Comparison of ENCODE assay signal across 11 mouse cellular contexts in genomic region chr12:82191686-82192085, GRCm38 (mm10).
"Had no signal": no experiment of that assay in that cellular context is flagged by ENCODE, and none has a peak within 500 bp of the region (broad histone marks: within the 10 kb centered on the region; RNA-seq: fewer than 3 reads in every experiment).

No protein-coding gene starts in this region.

- ATAC-seq: midbrain, embryonic 16.5 days had no signal

- H3K4me2 ChIP-seq: limb, embryonic 13.5 days; liver, embryonic 15.5 days; lung, embryonic 14.5 days; midbrain, embryonic 12.5 days; neural tube, embryonic 13.5 days had no signal

- H3K27me3 ChIP-seq: limb, embryonic 13.5 days; liver, embryonic 15.5 days; midbrain, embryonic 12.5 days; neural tube, embryonic 13.5 days had no signal

- DNase-seq: left cerebral cortex, postnatal 4 days; lung, embryonic 14.5 days; lung, postnatal 10 days; lung, postnatal 4 days; thymus, adult 2 months; thymus, postnatal 25 days had no signal

- H3K4me3 ChIP-seq: limb, embryonic 13.5 days; liver, embryonic 15.5 days; midbrain, embryonic 12.5 days; neural tube, embryonic 13.5 days had no signal

- H3K27ac ChIP-seq: limb, embryonic 13.5 days; liver, embryonic 15.5 days; midbrain, embryonic 12.5 days; neural tube, embryonic 13.5 days had no signal

- H3K9me3 ChIP-seq: limb, embryonic 13.5 days; liver, embryonic 15.5 days; midbrain, embryonic 12.5 days; neural tube, embryonic 13.5 days had no signal

- H3K9ac ChIP-seq: limb, embryonic 13.5 days; liver, embryonic 15.5 days; lung, embryonic 14.5 days; midbrain, embryonic 12.5 days; neural tube, embryonic 13.5 days had no signal

- H3K36me3 ChIP-seq: limb, embryonic 13.5 days; liver, embryonic 15.5 days; midbrain, embryonic 12.5 days; neural tube, embryonic 13.5 days had no signal
